Mouse (Mus musculus): ENCODE results near the gene Trhde.

Gene Trhde

GRCm38 (mm10) chr10:114735678-114736077 is 66.4 kb downstream of the Trhde start:
- DNase-seq (ENCODE audit: low spot score) = no peak

- no peak for DNase-seq (ENCODE audit: low spot score)
Observed at GRCm38 (mm10) chr10:114735111-114735510, 67.0 kb downstream of the Trhde start.

DNA sequence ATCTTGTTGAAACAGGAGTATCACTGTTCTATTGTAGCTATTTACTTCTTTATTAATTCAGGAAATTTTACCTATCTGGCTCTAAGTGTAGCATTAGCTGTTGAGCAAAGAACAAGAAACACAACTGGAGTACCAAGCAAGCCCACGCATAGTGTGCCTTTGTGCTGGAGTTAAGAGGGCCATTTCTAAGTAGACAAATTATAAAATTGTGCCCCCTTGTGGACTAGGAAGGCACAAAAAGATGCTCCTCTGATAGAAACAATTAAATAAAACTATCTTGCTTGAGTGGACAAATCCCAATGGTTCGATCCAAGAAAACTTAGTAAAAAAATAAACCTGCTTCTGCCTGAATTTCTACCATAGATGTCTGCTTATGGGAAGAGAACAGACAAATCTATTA is 76.5 kb downstream of the Trhde start:
- no peak for DNase-seq (ENCODE audit: low spot score)

GRCm38 (mm10) chr10:114701791-114702190 is 100.3 kb downstream of the Trhde start:
- DNase-seq (ENCODE audit: low spot score) = no peak

GRCm38 (mm10) chr10:114671791-114672415 is 130.2 kb downstream of the Trhde start:
- no peak for DNase-seq (ENCODE audit: low spot score)

- no peak for DNase-seq (ENCODE audit: low spot score)
Observed at GRCm38 (mm10) chr10:114593046-114593445, 209.1 kb downstream of the Trhde start.

DNA sequence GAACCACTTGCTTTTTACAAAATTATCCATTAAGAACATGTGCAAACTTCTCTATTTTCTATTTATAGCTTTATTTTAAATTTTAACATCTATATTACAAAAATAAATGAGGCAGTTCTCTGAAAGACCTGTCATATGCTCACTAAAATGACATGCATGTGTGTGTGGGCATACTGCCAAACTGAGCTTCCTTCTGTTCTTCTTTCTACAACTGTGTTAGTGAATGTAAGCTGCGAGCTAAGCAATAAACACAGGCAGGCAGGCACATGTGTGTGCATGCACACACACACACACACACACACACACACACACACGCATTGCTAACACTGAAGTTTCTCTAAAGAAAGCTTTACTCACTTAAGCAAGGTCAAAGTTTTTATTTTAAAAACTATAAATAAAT is 223.2 kb downstream of the Trhde start:
- DNase-seq (ENCODE audit: low spot score) = no peak

DNA sequence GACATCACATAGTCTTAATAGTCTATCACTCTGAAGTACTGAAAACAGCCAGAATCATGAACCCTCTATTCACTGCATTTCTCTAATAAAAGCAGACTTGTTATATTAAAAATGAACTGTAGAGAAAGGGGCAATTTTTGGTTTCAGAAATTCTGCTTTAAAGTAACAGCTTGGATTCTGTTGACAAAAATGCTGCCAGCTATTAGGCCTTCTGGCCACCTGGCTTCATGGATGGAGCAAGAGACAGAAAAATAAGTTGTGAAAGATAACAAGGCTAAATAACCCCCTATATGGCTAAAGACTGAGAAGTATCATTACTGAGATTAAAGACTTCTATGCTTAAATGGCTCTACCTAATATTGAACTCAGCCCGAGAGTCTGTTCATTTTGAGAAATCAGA is 234.2 kb downstream of the Trhde start:
- no peak for DNase-seq (ENCODE audit: low spot score)

DNA sequence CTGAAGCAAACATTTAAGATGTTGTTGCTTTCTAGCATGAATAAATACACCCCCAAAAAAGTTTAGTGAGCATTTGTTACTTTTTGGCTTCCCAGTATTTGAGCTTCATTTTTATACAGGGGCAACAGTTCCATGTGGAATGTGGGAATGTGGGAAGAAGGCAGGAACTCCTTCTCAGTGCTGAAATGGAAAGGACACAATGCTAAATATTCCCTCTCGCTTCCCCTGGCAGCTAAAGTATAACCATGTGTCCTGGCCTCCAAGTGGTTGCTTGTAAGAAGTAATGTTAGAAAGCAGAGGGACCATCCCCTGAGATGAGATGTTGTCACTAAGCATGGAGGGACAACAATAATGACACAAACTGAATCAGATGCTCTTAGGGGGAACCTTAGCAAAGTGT is 292.9 kb downstream of the Trhde start:
- no peak for DNase-seq (ENCODE audit: low spot score)

- DNase-seq (ENCODE audit: low spot score) = no peak
Observed at GRCm38 (mm10) chr10:114488806-114489205, 313.3 kb downstream of the Trhde start.

- no peak for DNase-seq (ENCODE audit: low spot score)
Observed at GRCm38 (mm10) chr10:114455591-114455990, 346.5 kb downstream of the Trhde start.

DNA sequence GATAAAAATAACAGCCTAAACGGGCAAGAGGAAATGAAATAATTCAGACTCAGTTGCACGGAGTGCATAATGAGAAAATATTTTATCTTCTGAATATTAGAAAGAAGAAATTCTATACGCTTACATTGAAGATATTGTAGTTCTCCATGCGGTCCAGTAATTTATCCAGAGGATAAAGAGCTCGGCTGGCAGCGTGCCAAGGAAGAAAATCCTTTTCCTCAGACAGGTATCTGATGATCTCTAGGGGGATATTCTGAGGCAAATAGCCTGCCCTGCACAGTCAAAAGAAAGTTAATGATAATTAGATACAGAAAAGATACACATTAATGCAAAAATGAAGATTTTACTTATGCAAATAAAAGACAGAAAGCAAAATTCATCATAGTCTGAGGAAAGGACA is 354.0 kb downstream of the Trhde start:
- peak; percentile 43 for DNase-seq (ENCODE audit: low spot score)

DNA sequence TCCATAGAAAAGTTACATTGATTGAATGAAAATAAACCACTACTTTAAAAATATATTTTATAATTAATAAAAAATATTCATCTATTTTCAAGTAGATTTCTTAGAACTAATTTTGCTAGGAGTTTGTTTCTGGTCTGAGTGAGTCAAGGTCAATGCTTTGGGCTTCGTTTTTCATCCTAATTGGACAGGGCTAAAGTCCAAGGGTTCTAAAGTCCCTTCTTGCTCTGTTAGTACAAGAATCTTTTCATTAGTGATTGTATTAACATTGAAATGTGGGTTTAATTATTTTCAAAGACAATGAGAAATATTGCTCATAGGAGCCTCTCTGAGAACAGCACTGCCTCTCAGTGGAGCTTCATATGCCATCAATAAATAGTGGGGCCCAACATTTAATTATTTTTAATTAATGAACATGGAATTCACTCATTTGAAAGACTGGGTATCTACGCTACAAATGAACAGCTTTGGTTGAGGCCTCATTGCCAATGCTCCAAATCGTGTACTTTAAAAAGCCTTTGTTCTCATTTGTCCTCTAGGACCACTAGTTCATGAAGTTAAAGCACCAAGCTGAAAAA is 383.1 kb downstream of the Trhde start:
- DNase-seq (ENCODE audit: low spot score) = no peak

DNA sequence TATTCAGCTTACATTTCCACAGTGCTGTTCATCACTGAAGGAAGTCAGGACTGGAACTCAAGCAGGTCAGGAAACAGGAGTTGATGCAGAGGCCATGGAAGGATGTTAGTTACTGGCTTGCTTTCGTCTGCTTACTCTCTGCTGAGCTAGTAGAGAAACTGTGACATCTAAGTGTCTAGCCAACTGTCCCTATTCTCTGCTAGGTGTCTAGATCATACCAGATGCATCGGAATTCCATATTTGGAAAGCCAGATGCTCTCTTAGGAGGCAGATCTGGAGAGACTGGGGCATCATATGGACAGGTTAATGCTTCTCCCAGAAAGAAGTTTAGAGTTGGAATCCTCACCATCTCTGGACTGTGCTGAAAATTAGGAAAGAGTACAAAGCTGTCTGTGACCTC is 386.4 kb downstream of the Trhde start:
- DNase-seq (ENCODE audit: low spot score) = no peak

GRCm38 (mm10) chr10:114405260-114405659 is 396.8 kb downstream of the Trhde start:
- no peak for DNase-seq (ENCODE audit: low spot score)

- DNase-seq (ENCODE audit: low spot score) = no peak
Observed at GRCm38 (mm10) chr10:114403795-114404194, 398.3 kb downstream of the Trhde start.

GRCm38 (mm10) chr10:114370804-114371203 is 431.3 kb downstream of the Trhde start:
- DNase-seq (ENCODE audit: low spot score) = no peak

DNA sequence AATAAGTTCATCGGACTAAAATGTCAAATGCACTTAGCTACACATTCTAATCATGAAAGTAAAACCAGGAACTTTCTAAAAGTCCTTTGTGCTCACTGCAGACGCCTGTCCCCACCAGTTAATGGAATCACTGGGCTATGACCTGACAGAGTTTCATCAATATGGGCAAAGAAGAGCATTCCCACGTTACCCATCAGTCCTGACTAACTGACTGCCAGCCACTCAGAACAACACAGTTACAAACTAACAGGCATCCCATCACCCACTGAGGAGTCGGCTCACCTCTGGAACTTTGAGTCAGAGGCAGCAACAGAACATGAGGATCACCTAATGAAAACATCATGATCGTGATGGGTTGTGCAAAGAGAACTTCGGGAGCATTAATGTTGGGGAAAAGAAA is 438.7 kb downstream of the Trhde start:
- no peak for DNase-seq (ENCODE audit: low spot score)

GRCm38 (mm10) chr10:114362631-114363030 is 439.5 kb downstream of the Trhde start:
- DNase-seq (ENCODE audit: low spot score) = no peak
